ENCODE assay signal across 10 mouse cellular contexts in genomic region chr8:11270826-11271225, GRCm38 (mm10). TPM values are rescaled to one million over a fixed set of nuclear protein-coding genes. Genes with fewer than 3 reads are reported as not detected.
DNase-seq lines count a peak whose midpoint lies in the region; ATAC-seq and TF ChIP-seq lines count a peak whose summit lies in the region.
"Had no signal": no experiment of that assay in that cellular context is flagged by ENCODE, and none has a peak within 500 bp of the region (broad histone marks: within the 10 kb centered on the region; RNA-seq: fewer than 3 reads in every experiment).

No protein-coding gene starts in this region.

- H3K9me3 ChIP-seq in kidney, embryonic 15.5 days (replicated peaks) = no peaks in the 10 kb centered on the region
- H3K9me3 ChIP-seq in stomach, postnatal 0 days (ENCODE audit: control insufficient read depth, low read length) = no peaks in the 10 kb centered on the region
- H3K9me3 ChIP-seq in hindbrain, embryonic 13.5 days = no peaks in the 10 kb centered on the region
- H3K9me3 ChIP-seq: hindbrain, embryonic 12.5 days; midbrain, embryonic 10.5 days had no signal

- no peak overlapping the region for H3K4me3 ChIP-seq in left cerebral cortex, adult 2 months
- H3K4me3 ChIP-seq in kidney, embryonic 15.5 days (replicated peaks) = no peak overlapping the region
- H3K4me3 ChIP-seq in stomach, postnatal 0 days (ENCODE audit: low read depth, low read length) = no peak overlapping the region
- H3K4me3 ChIP-seq in hindbrain, embryonic 13.5 days = no peak overlapping the region
- H3K4me3 ChIP-seq: hindbrain, embryonic 12.5 days; midbrain, embryonic 10.5 days had no signal

- peaks cover 56% of the 10 kb centered on the region for H3K4me1 ChIP-seq in kidney, embryonic 15.5 days
- no peaks in the 10 kb centered on the region; the same call in 1 of the 2 replicates for H3K4me1 ChIP-seq in stomach, postnatal 0 days (replicated peaks; ENCODE audit: control insufficient read depth, insufficient read depth)
- 0 out of 2 replicates have a peak, but pooled peaks cover 4% of the 10 kb centered on the region for H3K4me1 ChIP-seq in hindbrain, embryonic 13.5 days (replicated peaks)
- H3K4me1 ChIP-seq: hindbrain, embryonic 12.5 days; midbrain, embryonic 10.5 days had no signal

- peaks cover 26% of the 10 kb centered on the region for H3K36me3 ChIP-seq in kidney, embryonic 15.5 days
- H3K36me3 ChIP-seq in stomach, postnatal 0 days (ENCODE audit: control insufficient read depth, insufficient read depth, low read length) = no peaks in the 10 kb centered on the region
- H3K36me3 ChIP-seq in hindbrain, embryonic 13.5 days = no peaks in the 10 kb centered on the region
- H3K36me3 ChIP-seq: hindbrain, embryonic 12.5 days; midbrain, embryonic 10.5 days had no signal

- H3K4me2 ChIP-seq in kidney, embryonic 15.5 days = no peak overlapping the region
- no peak overlapping the region for H3K4me2 ChIP-seq in stomach, postnatal 0 days (replicated peaks; ENCODE audit: low read depth)
- no peak overlapping the region for H3K4me2 ChIP-seq in hindbrain, embryonic 13.5 days
- H3K4me2 ChIP-seq: hindbrain, embryonic 12.5 days had no signal

- ATAC-seq in granulocyte monocyte progenitor cell, adult 5-6 weeks (replicated peaks; ENCODE audit: poor library complexity, severe bottlenecking) = peak; percentile 31
- no peak for ATAC-seq in kidney, embryonic 15.5 days (replicated peaks; ENCODE audit: low FRiP score)
- no peak; the same call in 1 of the 2 replicates for ATAC-seq in stomach, postnatal 0 days (ENCODE audit: low FRiP score, low TSS enrichment)
- ATAC-seq in hindbrain, embryonic 13.5 days (ENCODE audit: low FRiP score) = no peak
- ATAC-seq: activated CD4-positive, CD25-positive, alpha-beta regulatory T cell, adult 4 months had no signal

- peak; percentile 16 to 47 for DNase-seq in left cerebral cortex, postnatal 14 days (ENCODE audit: low spot score in 2 of 2)
- DNase-seq in left cerebral cortex, adult 2 months (ENCODE audit: extremely low spot score in 1 of 2, low spot score in 2 of 2) = no peak
- DNase-seq in stomach, postnatal 0 days (ENCODE audit: low spot score) = no peak
- no peak for DNase-seq in cerebellum, postnatal 10 days

- no peaks in the 10 kb centered on the region for H3K27me3 ChIP-seq in kidney, embryonic 15.5 days
- no peaks in the 10 kb centered on the region for H3K27me3 ChIP-seq in stomach, postnatal 0 days (ENCODE audit: control insufficient read depth, insufficient read depth, low read length)
- no peaks in the 10 kb centered on the region for H3K27me3 ChIP-seq in hindbrain, embryonic 13.5 days
- H3K27me3 ChIP-seq: hindbrain, embryonic 12.5 days had no signal

- H3K27ac ChIP-seq in left cerebral cortex, adult 2 months = no peak overlapping the region
- peak overlapping the region; percentile 25 for H3K27ac ChIP-seq in kidney, embryonic 15.5 days
- H3K27ac ChIP-seq in stomach, postnatal 0 days (replicated peaks) = no peak overlapping the region
- no peak overlapping the region for H3K27ac ChIP-seq in hindbrain, embryonic 13.5 days
- H3K27ac ChIP-seq: hindbrain, embryonic 12.5 days; midbrain, embryonic 10.5 days had no signal

- no peak for TF ChIP-seq CTCF in left cerebral cortex, adult 2 months (IDR thresholded peaks at IDR 0.05)
- no peak for TF ChIP-seq CTCF in stomach, postnatal 0 days (IDR thresholded peaks at IDR 0.05; ENCODE audit: low read depth)

- peak; percentile 35 for TF ChIP-seq EP300 in stomach, postnatal 0 days (optimal IDR thresholded peaks at IDR 0.05)

- 65% methylated on average over 6 of the region's 6 CpGs for WGBS in kidney, embryonic 15.5 days
- 60% methylated on average over 6 of the region's 6 CpGs for WGBS in stomach, postnatal 0 days
- 75% methylated on average over 6 of the region's 6 CpGs for WGBS in hindbrain, embryonic 13.5 days

- H3K9ac ChIP-seq in kidney, embryonic 15.5 days = no peak overlapping the region
- H3K9ac ChIP-seq in stomach, postnatal 0 days (ENCODE audit: low read length) = no peak overlapping the region
- no peak overlapping the region for H3K9ac ChIP-seq in hindbrain, embryonic 13.5 days
- H3K9ac ChIP-seq: hindbrain, embryonic 12.5 days had no signal

- intact Hi-C loops in left cerebral cortex, postnatal 14 days (cut with DNase I) = no loop called here
- intact Hi-C loops in left cerebral cortex, adult 2 months (cut with DNase I) = no loop called here

RNA-seq across cellular contexts. Expression of gene Col4a2, which starts 41.8 kb away (rescaled TPM):
- 10 to 100 TPM; 72.4 to 78.6 TPM for total RNA-seq in left cerebral cortex, postnatal 14 days (2021)
- 10 to 100 TPM; 57.1 to 60.9 TPM for total RNA-seq in left cerebral cortex, adult 2 months (2021)
- total RNA-seq in granulocyte monocyte progenitor cell, adult 5-6 weeks (2014; fragmentation: Nextera tagmentation) = 0.04 and 0.52 TPM in 2 replicates
- total RNA-seq in granulocyte monocyte progenitor cell, adult 5-6 weeks (2017) = 0.26 TPM in 1 of 2 replicates, not detected in the other
- polyA plus RNA-seq in kidney, embryonic 15.5 days (2015; fragmentation: Nextera tagmentation; extraction: Ambion mirVana) = 108 and 116 TPM in 2 replicates
- 43.4 and 47.2 TPM in 2 replicates for polyA plus RNA-seq in stomach, postnatal 0 days (2015; fragmentation: Nextera tagmentation; extraction: Ambion mirVana)
- polyA plus RNA-seq in hindbrain, embryonic 13.5 days (2015; fragmentation: Nextera tagmentation; extraction: Ambion mirVana) = 41.6 and 42.4 TPM in 2 replicates
- polyA plus RNA-seq: activated CD4-positive, CD25-positive, alpha-beta regulatory T cell, adult 4 months had no signal

RNA-seq across cellular contexts. Expression of gene Col4a1, which starts 41.8 kb away (rescaled TPM):
- 100 to 1,000 TPM; 108 to 118 TPM for total RNA-seq in left cerebral cortex, postnatal 14 days (2021)
- total RNA-seq in left cerebral cortex, adult 2 months (2021) = 10 to 100 TPM; 55.4 to 66.2 TPM
- total RNA-seq in granulocyte monocyte progenitor cell, adult 5-6 weeks (2014; fragmentation: Nextera tagmentation) = not detected in 2 replicates
- total RNA-seq in granulocyte monocyte progenitor cell, adult 5-6 weeks (2017) = 0.22 and 0.67 TPM in 2 replicates
- polyA plus RNA-seq in kidney, embryonic 15.5 days (2015; fragmentation: Nextera tagmentation; extraction: Ambion mirVana) = 297 and 335 TPM in 2 replicates
- 96.3 and 99.0 TPM in 2 replicates for polyA plus RNA-seq in stomach, postnatal 0 days (2015; fragmentation: Nextera tagmentation; extraction: Ambion mirVana)
- polyA plus RNA-seq in hindbrain, embryonic 13.5 days (2015; fragmentation: Nextera tagmentation; extraction: Ambion mirVana) = 93.3 and 94.0 TPM in 2 replicates
- polyA plus RNA-seq: activated CD4-positive, CD25-positive, alpha-beta regulatory T cell, adult 4 months had no signal

Comparison
In these comparisons a context has a peak if more than half of its experiments do, and no peak if none do; other contexts are left out.
1. DNase-seq: peak in left cerebral cortex, postnatal 14 days (2 of 2); none in left cerebral cortex, adult 2 months (0 of 2), stomach, postnatal 0 days (single experiment) and cerebellum, postnatal 10 days (0 of 2).
2. RNA of gene Col4a2, which starts 41.8 kb away (total RNA-seq): 72.4 to 78.6 TPM in left cerebral cortex, postnatal 14 days and 57.1 to 60.9 TPM in left cerebral cortex, adult 2 months; 0.04 to 0.52 TPM in granulocyte monocyte progenitor cell, adult 5-6 weeks; every median in the first group is over 10 times any median in the second.
3. RNA of gene Col4a1, which starts 41.8 kb away (total RNA-seq): 108 to 118 TPM in left cerebral cortex, postnatal 14 days and 55.4 to 66.2 TPM in left cerebral cortex, adult 2 months; 0.22 to 0.67 TPM in granulocyte monocyte progenitor cell, adult 5-6 weeks; every median in the first group is over 10 times any median in the second.